Mouse (Mus musculus) embryonic fibroblast, embryonic 13.5 days (primary cell): ENCODE results near the gene Slc39a11. TPM values are rescaled to one million over a fixed set of nuclear protein-coding genes. Genes with fewer than 3 reads are reported as not detected.
A peak's percentile ranks its signal among the peaks of the same experiment; 100 is the strongest.

Source experiments
- H3K27ac ChIP-seq: 2 replicates; pipeline ENCODE4 v1.5.1; 2012; ENCODE audit warnings: low read length, control low read depth, inconsistent platforms; ENCODE audit not compliant: insufficient read depth
- H3K4me1 ChIP-seq: 2 replicates; pipeline ENCODE4 v1.6.1; 2011; ENCODE audit warnings: low read length; ENCODE audit not compliant: control insufficient read depth, insufficient read depth
- H3K4me3 ChIP-seq: 2 replicates; pipeline ENCODE4 v1.5.1; 2011; ENCODE audit warnings: mild to moderate bottlenecking, control low read depth, low read length; ENCODE audit not compliant: insufficient read depth
- CTCF ChIP-seq: IDR thresholded peaks from 2 replicates; pipeline ENCODE4 v1.5.1; 2011; ENCODE audit warnings: mild to moderate bottlenecking, control low read depth, low read length, moderate library complexity, borderline replicate concordance; ENCODE audit not compliant: insufficient read depth
- POLR2A ChIP-seq: IDR thresholded peaks from 2 replicates; pipeline ENCODE4 v1.6.1; 2011; ENCODE audit warnings: low read depth, mild to moderate bottlenecking, control low read depth, low read length, moderate library complexity
- polyA plus RNA-seq: library from polyadenylated mRNA; stranded (reverse); fragments of >200 nt; gene quantifications from 2 replicates; pipeline ENCODE4 v1.2.4, GENCODE M21; 2011; ENCODE audit warnings: low read depth; ENCODE audit not compliant: missing spikeins, insufficient read length

Gene Slc39a11
- polyA plus RNA-seq, 1 experiment = 21.4 TPM

DNA sequence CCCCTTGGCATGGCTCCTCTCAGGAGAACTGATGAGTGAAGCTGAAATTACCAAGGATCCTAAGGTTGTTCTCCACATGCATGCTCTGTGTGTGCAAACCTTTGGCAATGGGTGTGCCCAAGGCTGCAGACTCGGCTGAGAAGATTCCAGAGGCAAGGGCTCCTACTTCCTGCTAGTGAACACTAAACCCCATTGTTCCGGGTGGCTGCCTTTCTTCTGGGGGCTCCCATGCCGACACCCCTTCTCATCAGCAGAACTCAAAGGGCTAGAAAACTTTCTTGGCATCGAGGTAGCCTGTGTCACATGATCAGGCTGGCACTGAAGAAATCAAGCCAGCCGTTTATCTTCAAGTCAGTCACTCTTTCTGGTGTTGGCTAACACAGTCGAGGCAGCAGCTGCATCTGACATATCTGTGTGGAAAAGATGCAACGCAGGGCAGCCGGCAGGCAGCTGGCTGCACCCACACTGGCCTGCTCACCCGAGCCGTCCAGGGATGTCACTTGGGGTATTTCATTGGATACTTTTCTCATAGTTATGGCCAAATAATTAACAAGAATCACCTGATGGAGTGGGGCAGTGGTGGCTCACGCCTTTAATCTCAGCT, 145.3 kb downstream of the Slc39a11 start:
- Histone ChIP-seq H3K4me1 (no peaks in the 10 kb centered on the region), H3K4me3 (no peak overlapping the region), H3K27ac (no peak overlapping the region)
- TF ChIP-seq CTCF (no peak), POLR2A (no peak)

DNA sequence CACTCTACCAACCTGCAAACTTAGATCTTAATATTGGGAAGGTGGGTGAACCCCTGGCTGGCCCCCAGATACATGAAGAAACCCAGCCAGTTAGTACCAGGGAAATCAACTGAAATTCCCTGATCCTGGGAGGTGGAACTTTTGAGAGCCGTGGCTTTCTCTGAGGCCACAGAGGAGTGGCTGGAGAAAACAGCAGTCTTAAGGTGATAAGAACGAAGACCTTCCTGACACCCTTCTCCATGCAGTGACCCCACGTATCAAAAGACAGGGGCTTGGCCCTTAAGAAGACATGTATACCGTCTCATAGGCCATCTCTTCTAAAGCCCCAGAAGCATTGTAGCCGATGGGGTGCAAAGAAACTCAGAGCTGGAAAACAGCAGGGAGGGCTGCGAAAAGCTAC, 146.9 kb downstream of the Slc39a11 start:
- Histone ChIP-seq H3K27ac (no peak overlapping the region), H3K4me3 (no peak overlapping the region), H3K4me1 (no peaks in the 10 kb centered on the region)
- TF ChIP-seq CTCF (no peak), POLR2A (no peak)

DNA sequence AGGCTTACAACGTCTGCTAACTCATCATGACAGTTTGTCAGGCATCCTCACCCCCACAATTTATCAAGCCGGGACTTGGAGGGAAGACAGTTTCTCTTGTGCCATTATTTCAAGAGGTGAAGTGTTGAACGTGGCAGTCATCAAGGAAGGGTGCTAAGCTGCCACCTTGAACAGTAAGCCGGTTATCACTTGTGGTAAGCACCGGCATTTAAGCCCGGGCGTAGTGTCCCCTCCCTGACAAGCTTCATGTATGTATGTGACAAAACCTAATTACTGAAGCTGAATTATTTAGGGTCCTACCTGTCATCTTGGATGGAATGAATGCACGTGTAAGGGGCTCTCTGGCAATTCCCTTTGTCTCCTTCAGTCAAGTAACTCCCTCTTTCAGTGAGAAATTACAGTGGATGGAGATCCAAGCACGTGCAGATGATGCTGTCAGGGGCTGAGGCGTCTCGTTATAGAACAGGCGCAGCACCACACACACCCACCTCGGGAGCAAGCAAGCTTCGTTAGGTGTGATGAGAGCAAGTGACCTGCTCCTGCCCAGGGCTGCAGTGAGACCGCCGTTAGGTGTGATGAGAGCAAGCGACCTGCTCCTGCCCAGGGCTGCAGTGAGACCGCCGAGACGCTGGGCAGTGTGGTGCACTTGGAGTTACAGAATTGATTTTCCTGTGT, 149.1 kb downstream of the Slc39a11 start:
- TF ChIP-seq POLR2A = no peak
- no peak for TF ChIP-seq CTCF
- Histone ChIP-seq H3K4me3 (no peak overlapping the region), H3K27ac (no peak overlapping the region), H3K4me1 (no peaks in the 10 kb centered on the region)

DNA sequence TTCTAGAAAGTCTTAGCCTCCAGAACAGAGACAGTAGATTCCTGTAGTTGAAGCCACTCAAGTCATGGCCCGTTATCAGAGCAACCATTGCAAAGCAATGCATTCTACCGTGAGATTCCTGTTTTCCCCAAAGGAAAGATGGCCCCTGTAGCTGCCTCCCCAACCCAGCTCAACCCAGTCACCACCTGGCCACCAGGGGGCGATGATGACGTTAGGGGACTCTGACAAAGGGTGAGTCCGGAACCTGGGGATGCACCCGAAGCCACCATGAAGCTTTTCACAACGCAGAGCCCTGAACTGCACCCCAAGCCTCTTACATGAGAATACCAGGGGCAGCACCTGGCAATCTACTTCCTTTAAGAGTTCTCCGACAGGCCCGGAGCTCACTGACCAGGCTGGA, 151.0 kb downstream of the Slc39a11 start:
- H3K4me1 ChIP-seq = no peaks in the 10 kb centered on the region
- H3K4me3 ChIP-seq = no peak overlapping the region
- TF ChIP-seq POLR2A (no peak), CTCF (peak; percentile 30; the same call in 1 of the 2 replicates)
- no peak overlapping the region for H3K27ac ChIP-seq

DNA sequence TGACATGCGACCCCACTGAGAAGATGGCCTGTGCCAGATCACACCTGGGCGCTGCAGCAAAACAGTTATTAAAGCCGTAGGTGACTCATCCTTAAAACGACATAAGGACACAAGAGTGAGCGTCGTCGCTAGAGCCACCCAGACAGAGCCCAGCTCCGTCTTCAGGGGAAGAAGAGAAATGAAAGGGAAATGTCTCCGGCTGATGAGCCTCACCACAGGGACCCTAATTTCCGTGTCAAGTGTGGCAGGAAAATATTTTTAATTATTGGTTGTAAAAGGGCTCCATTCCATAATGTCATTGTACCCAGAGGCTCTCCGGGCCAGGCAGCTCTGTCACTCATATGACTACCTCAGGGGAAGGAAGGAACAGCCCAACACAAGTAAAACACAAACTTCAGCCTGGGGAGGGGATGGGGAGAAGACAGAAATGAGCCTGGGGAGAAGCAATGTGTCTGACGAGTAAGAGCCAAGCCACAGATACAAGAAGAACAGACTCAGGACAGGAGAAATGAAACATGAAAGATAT, 155.8 kb downstream of the Slc39a11 start:
- no peak overlapping the region for H3K27ac ChIP-seq
- H3K4me1 ChIP-seq = peaks cover 3% of the 10 kb centered on the region; the same call in 1 of the 2 replicates
- H3K4me3 ChIP-seq = no peak overlapping the region
- no peak for TF ChIP-seq POLR2A

DNA sequence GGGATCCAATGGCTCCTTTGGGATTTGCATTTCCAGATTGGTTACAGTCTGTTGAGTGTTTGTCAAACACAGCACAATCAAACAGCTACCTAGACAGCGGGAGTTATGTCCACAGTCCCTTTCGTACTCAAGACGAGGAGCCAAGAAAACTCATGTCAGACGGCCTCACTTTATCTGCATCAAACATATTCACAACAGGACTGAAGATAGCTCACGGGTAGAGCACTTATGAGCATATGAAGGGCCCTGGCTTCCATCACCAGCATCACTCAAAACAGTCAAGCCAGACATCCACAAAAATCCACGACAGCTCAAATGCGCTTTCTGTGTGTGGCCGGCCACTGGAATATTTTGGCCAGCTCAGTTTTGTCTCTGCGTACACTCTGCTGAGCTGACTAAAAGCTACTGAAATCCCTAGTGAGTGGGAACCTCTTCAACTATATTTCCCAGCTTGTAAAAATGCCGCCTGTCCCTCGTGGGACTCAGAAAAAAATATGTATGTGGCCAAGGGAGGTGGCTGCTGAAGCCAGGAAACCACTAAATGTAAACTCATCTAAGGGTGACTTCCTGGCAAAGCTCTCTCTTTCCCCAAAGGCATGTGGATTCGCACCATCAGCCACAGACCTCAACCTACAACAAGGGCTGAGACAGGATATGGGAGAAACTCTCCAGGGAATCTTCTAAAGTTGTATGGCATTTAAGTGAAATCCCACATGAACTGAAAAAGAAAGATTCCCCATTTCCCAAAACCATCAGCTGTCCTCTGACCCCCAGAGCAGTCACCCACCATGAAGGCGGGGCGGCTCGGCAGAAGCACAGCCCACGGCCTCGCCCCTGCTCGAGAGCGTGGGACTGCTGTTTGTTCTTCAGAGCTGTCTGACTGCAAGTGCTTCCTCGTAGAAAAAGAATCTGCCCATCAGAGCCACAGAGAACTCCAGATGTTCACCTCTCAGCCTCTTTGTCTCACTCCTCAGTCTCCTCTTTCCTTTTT, 159.1 kb downstream of the Slc39a11 start:
- no peak for TF ChIP-seq POLR2A
- no peak for TF ChIP-seq CTCF
- H3K4me1 ChIP-seq = peaks cover 3% of the 10 kb centered on the region; the same call in 1 of the 2 replicates
- no peak overlapping the region for H3K4me3 ChIP-seq
- H3K27ac ChIP-seq = no peak overlapping the region; the same call in 1 of the 2 replicates

DNA sequence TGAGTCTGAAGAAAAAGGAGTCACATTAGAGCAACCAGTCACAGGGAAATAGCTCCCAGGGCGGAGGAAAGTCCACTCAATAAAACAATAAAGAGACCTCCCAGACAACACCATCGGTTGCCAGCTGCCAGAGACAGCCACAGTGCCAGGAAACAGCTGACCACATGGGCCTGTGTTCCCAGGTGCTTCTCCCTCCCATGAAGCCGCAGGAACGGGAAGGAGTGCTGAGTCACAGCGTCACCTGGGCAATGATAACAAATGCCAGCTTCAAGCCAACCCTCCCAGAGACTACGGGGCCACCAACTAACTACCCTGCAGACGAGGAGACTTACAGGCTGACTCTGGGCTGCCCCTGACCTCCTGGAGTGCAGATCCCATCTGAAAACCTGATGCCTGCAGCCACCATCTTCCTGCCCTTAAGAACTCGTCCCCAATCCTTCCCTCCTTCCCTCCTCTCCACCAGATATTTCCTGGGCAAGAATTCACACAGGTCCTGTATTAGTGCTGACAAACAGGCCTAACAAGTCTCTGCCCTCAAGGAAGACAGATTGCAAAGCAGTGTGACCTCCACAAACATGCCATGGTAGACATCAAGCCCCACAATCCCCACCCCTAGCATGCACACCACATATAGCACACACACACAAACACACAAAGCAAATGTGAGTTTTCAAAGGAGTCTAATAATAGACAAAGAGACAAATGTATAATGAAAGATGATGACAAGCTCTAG, 162.1 kb downstream of the Slc39a11 start:
- Histone ChIP-seq H3K4me1 (peaks cover 3% of the 10 kb centered on the region; the same call in 1 of the 2 replicates), H3K4me3 (no peak overlapping the region), H3K27ac (no peak overlapping the region)
- TF ChIP-seq POLR2A = no peak
- no peak for TF ChIP-seq CTCF

DNA sequence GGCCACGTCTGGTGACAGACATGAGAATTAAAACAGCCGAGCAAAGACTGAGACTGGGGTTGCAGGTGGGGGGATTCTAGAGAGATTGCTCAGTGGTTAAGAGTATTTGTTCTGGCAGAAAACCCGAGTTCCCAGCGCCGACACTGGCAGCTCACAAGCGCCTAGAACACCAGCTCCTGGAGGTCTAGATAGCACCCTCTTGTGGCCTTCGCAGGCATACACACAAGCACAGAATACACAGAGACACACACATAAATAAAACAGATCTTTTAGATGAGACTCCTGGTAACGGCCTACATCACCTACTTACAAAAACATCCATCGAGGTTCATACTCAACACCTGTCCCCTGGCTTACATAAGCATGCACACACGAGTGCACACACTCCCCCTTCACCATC, 165.8 kb downstream of the Slc39a11 start:
- no peak for TF ChIP-seq POLR2A
- no peak for TF ChIP-seq CTCF
- Histone ChIP-seq H3K4me1 (no peaks in the 10 kb centered on the region), H3K4me3 (no peak overlapping the region)

DNA sequence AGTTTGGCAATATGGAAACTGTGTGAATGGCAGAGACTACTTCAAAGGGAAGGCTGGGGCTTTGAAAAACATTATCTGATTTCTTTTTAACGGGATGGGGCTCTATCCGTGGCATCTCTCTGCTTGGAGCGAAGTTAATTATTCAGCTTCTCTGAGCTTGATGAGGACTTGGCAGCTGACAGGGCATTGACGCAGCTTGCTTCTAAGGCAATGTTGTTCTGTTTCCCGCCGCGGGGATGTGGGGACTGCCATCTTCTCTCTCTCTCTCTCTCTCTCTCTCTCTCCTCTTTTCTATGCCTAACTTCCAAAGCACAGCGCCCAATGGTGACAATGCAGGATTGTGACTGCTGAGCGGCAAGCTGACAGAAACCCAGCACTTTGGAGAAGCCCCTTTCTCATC, 172.3 kb downstream of the Slc39a11 start:
- Histone ChIP-seq H3K4me3 (no peak overlapping the region), H3K4me1 (peaks cover 4% of the 10 kb centered on the region; the same call in 1 of the 2 replicates), H3K27ac (no peak overlapping the region)
- TF ChIP-seq POLR2A = no peak
- TF ChIP-seq CTCF = no peak

More for the DNA sequence above, 165.8 kb downstream of the Slc39a11 start:
- H3K27ac ChIP-seq = no peak overlapping the region
